Mouse (Mus musculus) MEL (cell line): ENCODE results near the gene Nol7. TPM values are rescaled to one million over a fixed set of nuclear protein-coding genes. Genes with fewer than 3 reads are reported as not detected.

Experiments used
- DNase-seq: peaks from one replicate; pipeline ENCODE4 v3.0.0; 2011; ENCODE audit warnings: low read depth, low spot score
- H3K27ac ChIP-seq: 2 replicates; pipeline ENCODE4 v1.5.1; 2012; ENCODE audit warnings: low read depth, mild to moderate bottlenecking, control low read depth, low read length, moderate library complexity; ENCODE audit not compliant: control insufficient read depth
- H3K27me3 ChIP-seq, 2 experiments: fragments of 150-350 bp in 1 of 2; sonication (generic) in 1 of 2; 2 replicates each; pipeline ENCODE4 v1.6.1; 2012; ENCODE audit warnings: low read length in 2 of 2, mild to moderate bottlenecking in 2 of 2, improper control_type of control experiment in 1 of 2, moderate library complexity in 1 of 2; ENCODE audit not compliant: insufficient read depth in 2 of 2, control insufficient read depth in 1 of 2
- H3K36me3 ChIP-seq, 2 experiments: 2 replicates each; pipeline ENCODE4 v1.6.1; 2012 to 2014; ENCODE audit warnings: low read length in 2 of 2, improper control_type of control experiment in 1 of 2, inconsistent platforms in 1 of 2, mild to moderate bottlenecking in 1 of 2; ENCODE audit not compliant: insufficient read depth in 2 of 2, control insufficient read depth in 1 of 2
- H3K4me1 ChIP-seq, 2 experiments: fragments of 150-350 bp in 1 of 2; sonication (generic) in 1 of 2; 2 replicates each; pipeline ENCODE4 v1.6.1; 2012; ENCODE audit warnings: low read length in 2 of 2, improper control_type of control experiment in 1 of 2, mild to moderate bottlenecking in 1 of 2; ENCODE audit not compliant: insufficient read depth in 2 of 2, control insufficient read depth in 1 of 2
- H3K4me3 ChIP-seq, 2 experiments: fragments of 150-350 bp in 1 of 2; sonication (generic) in 1 of 2; 2 replicates each; pipeline ENCODE4 v1.5.1; 2012; ENCODE audit warnings: low read depth in 2 of 2, low read length in 2 of 2, mild to moderate bottlenecking in 2 of 2, moderate library complexity in 2 of 2, control low read depth in 1 of 2, improper control_type of control experiment in 1 of 2; ENCODE audit not compliant: control insufficient read depth in 1 of 2, insufficient read depth in 1 of 2
- H3K79me2 ChIP-seq: 2 replicates; pipeline ENCODE4 v1.6.1; 2012; ENCODE audit warnings: mild to moderate bottlenecking, low read length, moderate library complexity; ENCODE audit not compliant: control insufficient read depth, poor library complexity, insufficient read depth
- H3K9ac ChIP-seq: 2 replicates; pipeline ENCODE4 v1.6.1; 2012; ENCODE audit warnings: low read depth, mild to moderate bottlenecking, control low read depth, low read length, moderate library complexity; ENCODE audit not compliant: control insufficient read depth, poor library complexity, severe bottlenecking
- H3K9me3 ChIP-seq: fragments of 150-350 bp; sonication (generic); replicated peaks from 2 replicates; pipeline ENCODE4 v1.6.1; 2012; ENCODE audit warnings: mild to moderate bottlenecking, low read length, improper control_type of control experiment, moderate library complexity; ENCODE audit not compliant: insufficient read depth
- BHLHE40 ChIP-seq: IDR thresholded peaks from 2 replicates; pipeline ENCODE4 v1.6.1; 2012; ENCODE audit warnings: low read depth, mild to moderate bottlenecking, inconsistent platforms, low read length, improper control_type of control experiment, borderline replicate concordance
- CHD1 ChIP-seq: IDR thresholded peaks from 2 replicates; pipeline ENCODE4 v1.6.1; 2012; ENCODE audit warnings: low read depth, mild to moderate bottlenecking, inconsistent platforms, low read length, improper control_type of control experiment
- E2F4 ChIP-seq: IDR thresholded peaks from 2 replicates; pipeline ENCODE4 v1.6.1; 2011; ENCODE audit warnings: low read depth, low read length, improper control_type of control experiment, borderline replicate concordance
- ELF1 ChIP-seq: IDR thresholded peaks from 2 replicates; pipeline ENCODE4 v1.6.1; 2014; ENCODE audit warnings: low read depth, mild to moderate bottlenecking, inconsistent platforms, low read length, improper control_type of control experiment, moderate library complexity
- EP300 ChIP-seq, 2 experiments: IDR thresholded peaks; 2 replicates each; pipeline ENCODE4 v1.6.1; 2011; ENCODE audit warnings: improper control_type of control experiment in 2 of 2, low read length in 2 of 2, low read depth in 1 of 2, mild to moderate bottlenecking in 1 of 2
- JUND ChIP-seq: IDR thresholded peaks from 2 replicates; pipeline ENCODE4 v1.6.1; 2011; ENCODE audit warnings: low read depth, mild to moderate bottlenecking, improper control_type of control experiment, low read length
- MAFK ChIP-seq: IDR thresholded peaks from 2 replicates; pipeline ENCODE4 v1.6.1; 2011; ENCODE audit warnings: low read depth, mild to moderate bottlenecking, low read length, improper control_type of control experiment, borderline replicate concordance
- MAX ChIP-seq: IDR thresholded peaks from 2 replicates; pipeline ENCODE4 v1.6.1; 2011; ENCODE audit warnings: low read length, improper control_type of control experiment
- MAZ ChIP-seq: IDR thresholded peaks from 2 replicates; pipeline ENCODE4 v1.6.1; 2012; ENCODE audit warnings: low read depth, mild to moderate bottlenecking, inconsistent platforms, low read length, improper control_type of control experiment
- MEF2A ChIP-seq: IDR thresholded peaks from 2 replicates; pipeline ENCODE4 v1.6.1; 2014; ENCODE audit warnings: low read depth, mild to moderate bottlenecking, inconsistent platforms, low read length, improper control_type of control experiment; ENCODE audit not compliant: poor library complexity, insufficient replicate concordance, severe bottlenecking; ENCODE audit errors: extremely low read depth
- MYB ChIP-seq: IDR thresholded peaks from 2 replicates; pipeline ENCODE4 v1.6.1; 2011; ENCODE audit warnings: mild to moderate bottlenecking, low read depth, low read length, improper control_type of control experiment
- MYC ChIP-seq: IDR thresholded peaks from 2 replicates; pipeline ENCODE4 v1.6.1; 2011; ENCODE audit warnings: low read depth, mild to moderate bottlenecking, low read length, improper control_type of control experiment, moderate library complexity
- NELFE ChIP-seq: IDR thresholded peaks from 2 replicates; pipeline ENCODE4 v1.6.1; 2011; ENCODE audit warnings: low read depth, low read length, improper control_type of control experiment
- NRF1 ChIP-seq: IDR thresholded peaks from 2 replicates; pipeline ENCODE4 v1.6.1; 2014; ENCODE audit warnings: low read depth, mild to moderate bottlenecking, inconsistent platforms, low read length, improper control_type of control experiment, moderate library complexity; ENCODE audit not compliant: poor library complexity, insufficient read depth, severe bottlenecking
- POLR2A ChIP-seq, 2 experiments: IDR thresholded peaks; 2 replicates each; pipeline ENCODE4 v1.6.1; 2011 to 2012; ENCODE audit warnings: low read length in 2 of 2, mild to moderate bottlenecking in 2 of 2, control low read depth in 1 of 2, improper control_type of control experiment in 1 of 2, low read depth in 1 of 2, moderate library complexity in 1 of 2; ENCODE audit not compliant: control insufficient read depth in 1 of 2, insufficient read depth in 1 of 2, poor library complexity in 1 of 2
- POLR2AphosphoS2 ChIP-seq: IDR thresholded peaks from 2 replicates; pipeline ENCODE4 v1.6.1; 2011; ENCODE audit warnings: low read length, improper control_type of control experiment
- POLR2AphosphoS5 ChIP-seq: IDR thresholded peaks from 2 replicates; pipeline ENCODE4 v1.6.1; 2012; ENCODE audit warnings: low read depth, borderline replicate concordance, mild to moderate bottlenecking, inconsistent platforms, low read length, moderate library complexity, mixed read lengths
- RAD21 ChIP-seq: IDR thresholded peaks from 2 replicates; pipeline ENCODE4 v1.6.1; 2011; ENCODE audit warnings: mild to moderate bottlenecking, low read depth, low read length, improper control_type of control experiment
- RCOR1 ChIP-seq: IDR thresholded peaks from 2 replicates; pipeline ENCODE4 v1.6.1; 2012; ENCODE audit warnings: low read depth, mild to moderate bottlenecking, inconsistent platforms, low read length, improper control_type of control experiment
- SIN3A ChIP-seq: IDR thresholded peaks from 2 replicates; pipeline ENCODE4 v1.6.1; 2012; ENCODE audit warnings: low read length, improper control_type of control experiment, inconsistent platforms
- TAL1 ChIP-seq: IDR thresholded peaks from 2 replicates; pipeline ENCODE4 v1.6.1; 2012; ENCODE audit warnings: mild to moderate bottlenecking, inconsistent platforms, low read length, moderate library complexity, mixed read lengths
- USF2 ChIP-seq, 2 experiments: IDR thresholded peaks; 2 replicates each; pipeline ENCODE4 v1.6.1; 2011 to 2012; ENCODE audit warnings: improper control_type of control experiment in 2 of 2, low read length in 2 of 2, borderline replicate concordance in 1 of 2, inconsistent platforms in 1 of 2, low read depth in 1 of 2, mild to moderate bottlenecking in 1 of 2; ENCODE audit not compliant: insufficient read depth in 1 of 2
- ZNF384 ChIP-seq: IDR thresholded peaks from 2 replicates; pipeline ENCODE4 v1.6.1; 2012; ENCODE audit warnings: low read depth, mild to moderate bottlenecking, inconsistent platforms, low read length, improper control_type of control experiment
- polyA plus RNA-seq, 2 experiments: library from polyadenylated mRNA; stranded (reverse) in 1 of 2; unstranded in 1 of 2; fragments of >175 nt in 1 of 2; fragments of >200 nt in 1 of 2; gene quantifications; 2 replicates each; pipeline versions ENCODE4 v1.2.1 to v1.2.4; 2012; ENCODE audit warnings: low replicate concordance in 2 of 2, low read depth in 1 of 2; ENCODE audit not compliant: insufficient read length in 2 of 2, insufficient read depth in 1 of 2, missing spikeins in 1 of 2
- total RNA-seq: library from RNA; depleted of rRNA; stranded (reverse); fragments of 300-350 nt; gene quantifications from 2 replicates; pipeline ENCODE4 v1.2.3, GENCODE M21; 2012

Gene Nol7
- total and polyA plus RNA-seq, 3 experiments, result 157 to 253 (median 186) TPM

DNA sequence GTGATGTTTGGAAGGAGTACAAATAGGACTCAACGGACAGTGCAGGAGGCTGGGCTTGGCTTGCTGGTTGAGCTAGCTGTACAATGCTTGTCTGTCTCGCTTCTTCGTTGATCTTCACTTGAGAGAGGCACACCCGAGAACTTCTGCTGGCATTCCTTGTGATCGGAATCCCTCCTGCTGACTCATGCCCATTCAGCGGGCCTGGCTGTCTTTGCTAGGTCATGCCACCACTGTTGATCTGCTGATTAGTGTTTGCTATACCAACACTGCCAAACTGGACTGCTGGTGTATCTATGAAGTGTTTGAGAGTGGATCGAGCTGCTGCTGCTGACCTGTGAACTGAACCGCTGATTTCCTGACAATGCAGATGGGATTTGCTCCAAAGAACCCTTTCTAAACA is 48.8 kb upstream of the Nol7 start:
- H3K4me1 ChIP-seq, result no peaks in the 10 kb centered on the region
- H3K27ac ChIP-seq, result no peak overlapping the region
- DNase-seq, result no peak
- H3K9ac ChIP-seq, result no peak overlapping the region
- H3K27me3 ChIP-seq, result peaks cover 4% of the 10 kb centered on the region in 2 experiments; a peak in 3 of 4 replicates
- no peaks in the 10 kb centered on the region for H3K36me3 ChIP-seq
- no peaks in the 10 kb centered on the region for H3K79me2 ChIP-seq
- no peaks in the 10 kb centered on the region for H3K9me3 ChIP-seq
- no peak for TF ChIP-seq NRF1
- no peak for TF ChIP-seq TAL1
- TF ChIP-seq ELF1, result no peak
- no peak for TF ChIP-seq E2F4
- TF ChIP-seq MAX, result no peak
- no peak for TF ChIP-seq SIN3A
- H3K4me3 ChIP-seq, result no peak overlapping the region

DNA sequence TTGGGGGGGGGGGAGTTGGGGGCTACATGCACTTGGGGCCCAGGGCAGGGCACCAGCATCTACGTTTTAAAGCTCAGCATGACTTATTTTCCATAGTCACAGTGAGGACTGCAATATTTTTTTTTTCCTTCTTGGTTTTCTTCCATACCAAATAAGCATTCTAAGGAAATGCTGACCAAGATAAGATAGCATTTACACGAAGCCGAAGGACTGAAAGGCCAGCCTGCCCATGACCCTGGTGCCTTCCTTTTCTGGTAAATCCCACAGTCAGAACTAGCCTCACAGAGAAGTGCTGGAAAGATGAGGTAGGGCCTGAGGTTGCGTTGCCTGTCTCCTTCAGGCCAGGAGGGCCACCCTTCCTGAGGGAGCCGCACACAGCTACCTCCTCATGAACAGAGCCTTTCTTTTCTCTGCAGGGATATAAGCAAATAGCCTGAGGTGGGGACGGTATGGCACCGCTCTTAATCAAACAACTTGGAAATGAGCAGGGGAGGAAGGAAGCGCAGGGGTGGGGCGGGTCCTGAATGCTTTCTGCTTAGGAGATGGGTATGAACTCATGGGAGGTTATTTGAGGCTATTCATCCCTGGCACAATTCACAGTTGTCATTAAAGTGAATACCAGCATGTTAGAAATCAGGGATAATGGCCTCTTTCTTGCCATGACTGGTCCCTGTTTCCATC is 47.6 kb upstream of the Nol7 start:
- Histone ChIP-seq H3K9me3 (no peaks in the 10 kb centered on the region), H3K79me2 (no peaks in the 10 kb centered on the region), H3K27me3 (peaks cover 4% of the 10 kb centered on the region in 2 experiments), H3K36me3 (no peaks in the 10 kb centered on the region), H3K27ac (no peak overlapping the region), H3K4me1 (no peaks in the 10 kb centered on the region), H3K4me3 (no peak overlapping the region), H3K9ac (no peak overlapping the region)
- DNase-seq, result no peak
- TF ChIP-seq ZNF384 (no peak), EP300 (IDR thresholded peaks at IDR 0.05; ENCODE audit: low read depth in 1 of 2, low read length in 2 of 2) (no peak), POLR2AphosphoS5 (no peak), RAD21 (no peak), E2F4 (no peak), MYC (no peak), NELFE (no peak), MAZ (no peak), MAFK (no peak), POLR2AphosphoS2 (no peak), RCOR1 (no peak), NRF1 (no peak), JUND (no peak), TAL1 (no peak), POLR2A (IDR thresholded peaks at IDR 0.05; ENCODE audit: control insufficient read depth in 1 of 2, insufficient read depth in 1 of 2, low read depth in 1 of 2, low read length in 2 of 2, poor library complexity in 1 of 2) (no peak), USF2 (IDR thresholded peaks at IDR 0.05; ENCODE audit: borderline replicate concordance in 1 of 2, insufficient read depth in 1 of 2, low read depth in 1 of 2, low read length in 2 of 2) (no peak), MYB (no peak), MEF2A (no peak), BHLHE40 (no peak), CHD1 (no peak)
